Mouse (Mus musculus) retina, embryonic 14.5 days (tissue): ENCODE results near the gene Tmcc3.
"Not testable (repeated sequence)": the region's sequence is repeated elsewhere in the genome, so short reads cannot be mapped to it uniquely, and the experiment has no call there.

Experiments
- DNase-seq: peaks from one replicate; pipeline ENCODE4 v3.0.0-alpha.2; 2015; ENCODE audit warnings: low spot score

The Tmcc3 gene

DNA sequence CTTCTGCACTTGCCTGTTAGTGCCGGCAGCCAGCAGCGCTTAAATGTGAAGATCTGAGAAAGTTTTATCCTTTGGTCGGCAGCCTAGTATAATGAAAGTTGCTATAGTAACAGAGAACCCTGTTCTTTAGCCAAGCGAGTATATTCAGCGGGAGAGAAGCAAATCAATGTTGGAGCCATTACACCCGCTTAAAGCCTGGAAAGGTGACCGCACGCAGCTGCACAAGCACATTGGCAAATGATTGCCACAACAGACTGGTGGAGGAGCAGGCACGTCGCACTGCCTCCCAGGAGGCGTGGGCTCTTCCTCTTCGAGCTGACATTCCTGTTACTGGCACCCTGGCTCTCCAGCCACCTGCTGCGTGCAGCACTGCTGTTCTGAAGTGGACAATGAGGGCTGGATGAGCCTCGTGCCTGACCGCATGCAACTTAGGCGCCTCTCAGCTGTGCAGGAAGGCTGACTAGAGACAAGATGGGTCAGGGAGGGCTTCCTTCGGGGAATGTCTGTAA is 273.2 kb downstream of the Tmcc3 start:
- DNase-seq, result peak; percentile 45

DNA sequence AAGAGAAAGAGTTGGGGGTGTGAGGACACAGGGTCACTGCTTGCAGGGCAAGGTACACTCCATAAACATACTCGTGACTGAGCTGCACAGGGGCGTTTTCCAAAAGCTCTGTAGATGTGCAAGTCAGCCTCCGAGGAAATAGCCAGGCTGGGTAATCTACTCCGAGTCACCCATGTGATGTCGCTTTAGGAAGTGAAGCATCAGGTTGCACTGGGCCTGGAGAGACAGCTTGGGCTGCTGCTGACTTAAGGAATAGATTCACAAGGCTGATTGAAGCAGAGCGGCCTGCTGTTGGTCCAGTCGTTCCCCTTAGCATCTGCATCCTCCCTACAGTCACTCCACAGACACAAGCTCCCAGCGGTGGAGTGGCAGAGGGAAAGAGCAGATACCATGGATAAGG is 274.1 kb downstream of the Tmcc3 start:
- DNase-seq, result no peak

DNA sequence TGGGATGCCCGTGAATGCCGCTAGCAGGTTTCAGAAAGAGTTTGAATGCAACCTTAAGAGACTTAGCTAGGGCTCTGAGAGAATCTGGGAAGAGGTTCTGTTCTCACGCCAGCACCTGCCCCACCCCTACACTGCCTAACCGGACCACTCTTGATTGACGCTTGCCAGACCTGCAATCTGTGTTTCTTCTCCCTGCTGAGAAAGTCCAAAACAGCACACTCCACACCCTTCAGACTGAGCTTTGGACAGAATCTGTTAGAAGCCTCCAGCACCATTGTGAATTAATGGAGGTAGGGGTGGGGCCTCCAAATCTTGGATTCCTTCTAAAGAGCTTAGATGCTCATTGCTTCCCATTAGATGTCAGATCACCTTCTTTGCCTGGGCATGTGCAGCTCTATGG is 277.2 kb downstream of the Tmcc3 start:
- DNase-seq, result no peak

DNA sequence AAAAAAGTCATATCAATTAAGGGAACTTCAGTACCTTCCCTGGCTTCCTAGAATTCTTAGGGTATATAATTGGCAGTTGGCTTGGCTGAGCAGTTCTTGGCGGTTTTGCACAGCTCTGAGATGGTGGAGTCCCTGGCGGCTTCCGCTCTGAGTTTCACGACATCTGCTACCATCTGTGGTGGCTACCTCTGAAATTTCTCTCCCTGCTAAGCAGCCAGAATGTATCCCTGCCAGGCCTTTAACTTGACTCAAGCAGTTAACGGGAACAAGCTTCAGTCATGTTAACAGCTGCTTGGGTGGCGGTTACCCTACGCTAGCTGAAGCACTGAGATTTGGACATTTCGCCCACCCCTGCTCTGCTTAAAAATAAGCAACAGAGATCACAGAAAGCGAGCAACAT is 284.0 kb downstream of the Tmcc3 start:
- no peak for DNase-seq

DNA sequence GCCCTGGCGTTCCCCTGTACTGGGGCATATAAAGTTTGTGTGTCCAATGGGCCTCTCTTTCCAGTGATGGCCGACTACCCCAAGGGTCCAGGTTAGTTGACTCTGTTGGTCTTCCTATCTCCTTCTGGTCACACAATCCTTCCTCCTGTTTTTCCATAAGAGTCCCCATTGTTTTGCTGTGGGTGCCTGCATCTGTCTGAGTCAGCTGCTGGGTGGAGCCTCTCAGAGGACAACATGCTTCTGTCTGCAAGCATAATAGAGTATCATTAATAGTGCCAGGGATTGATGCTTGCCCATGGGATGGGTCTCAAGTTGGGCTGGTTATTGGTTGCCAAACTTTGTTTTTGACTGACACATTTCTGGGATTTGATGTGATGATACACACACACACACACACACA is 288.1 kb downstream of the Tmcc3 start:
- not testable (repeated sequence) for DNase-seq

DNA sequence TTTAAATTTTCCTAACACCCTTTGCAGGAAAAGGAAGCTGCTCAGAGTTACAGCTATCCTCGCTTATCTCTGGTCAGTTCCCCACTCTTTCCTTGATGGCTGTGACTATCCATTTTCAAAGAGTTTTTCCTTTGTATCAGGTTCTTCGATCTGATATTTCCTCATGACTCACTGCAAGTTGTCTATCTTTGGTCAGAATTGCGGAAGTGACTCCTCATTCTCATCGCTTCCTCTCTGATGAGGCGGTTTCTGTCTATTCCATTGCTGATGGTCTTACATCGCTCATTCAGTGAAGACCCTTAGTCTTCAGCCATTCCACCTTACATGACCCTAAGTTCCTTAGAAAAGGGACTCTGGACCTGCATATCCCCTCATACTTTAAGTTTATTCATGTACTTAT is 289.3 kb downstream of the Tmcc3 start:
- DNase-seq, result no peak

DNA sequence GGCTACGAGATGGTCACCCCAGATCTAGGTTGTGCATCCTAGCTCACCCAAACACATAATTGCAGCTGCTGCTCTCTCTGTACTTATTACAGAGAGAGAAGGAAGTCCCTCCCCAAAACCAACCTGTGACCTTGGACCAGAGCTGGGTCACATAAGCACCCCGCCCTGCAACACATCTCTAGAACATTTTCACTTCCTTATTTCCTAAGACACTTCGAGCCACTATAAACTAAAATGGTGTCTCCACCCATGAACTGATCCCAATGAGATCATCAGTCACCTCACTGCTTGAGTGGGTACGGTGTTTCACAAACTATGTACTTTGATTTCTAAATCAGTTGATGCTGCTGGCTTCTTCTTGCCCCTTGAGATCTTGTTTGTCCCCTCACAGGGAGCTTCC is 293.7 kb downstream of the Tmcc3 start:
- no peak for DNase-seq

DNA sequence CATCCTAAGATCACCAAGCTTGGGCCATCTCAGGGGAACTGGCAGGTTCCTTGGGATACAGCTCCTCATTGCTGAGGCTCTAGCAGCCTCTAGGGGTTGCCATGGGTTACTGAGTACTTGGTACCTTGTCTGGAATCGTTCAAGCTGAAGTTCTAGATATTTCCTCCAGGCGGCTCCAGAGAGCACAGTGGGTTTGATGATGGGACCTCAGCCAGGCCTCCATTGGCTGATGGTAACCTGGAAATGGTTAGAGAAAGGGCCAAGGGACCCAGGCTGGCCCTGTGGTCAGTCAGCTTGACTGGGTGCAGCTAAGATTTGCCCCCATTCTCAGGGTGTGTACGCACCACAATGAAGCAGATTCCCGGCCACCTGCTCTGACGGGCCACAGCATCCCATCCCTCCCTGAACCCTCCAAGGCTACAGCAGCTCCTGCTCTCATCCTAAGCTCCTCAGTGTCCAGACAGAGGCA is 297.6 kb downstream of the Tmcc3 start:
- peak; percentile 89 for DNase-seq

DNA sequence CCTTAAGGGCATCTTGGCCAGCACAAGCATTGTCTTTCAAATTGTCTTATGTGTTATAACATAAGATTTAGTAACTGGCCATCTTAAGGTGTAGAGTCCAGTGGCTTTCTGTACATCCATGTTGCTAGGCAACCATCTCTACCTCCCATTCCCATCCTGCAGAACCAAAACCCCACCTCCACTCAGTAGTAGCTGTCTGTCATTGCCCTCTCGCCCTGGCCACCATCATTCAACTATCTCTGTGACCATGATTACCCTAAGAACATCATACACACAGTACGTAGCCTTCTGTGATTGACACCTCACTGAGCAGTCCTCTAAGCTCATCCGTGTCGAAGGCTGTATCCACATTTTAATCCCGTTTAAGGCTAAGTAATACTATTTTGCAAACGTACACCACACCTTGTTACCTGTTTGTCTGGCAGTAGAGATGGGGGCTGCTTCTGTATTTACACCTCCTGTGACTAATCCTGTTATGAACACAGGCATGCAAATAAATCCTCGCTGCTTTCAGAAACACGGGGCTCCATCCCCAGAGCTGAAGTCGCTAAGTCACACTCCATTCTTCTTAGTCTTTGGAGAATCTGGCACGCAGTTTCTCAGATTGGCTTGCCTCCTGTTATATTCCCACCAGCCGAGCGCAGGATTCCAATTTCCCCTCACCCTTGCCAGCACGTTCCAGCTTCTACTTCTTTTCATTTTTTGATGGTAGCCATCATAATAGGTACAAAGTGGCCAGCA is 299.6 kb downstream of the Tmcc3 start:
- no peak for DNase-seq

DNA sequence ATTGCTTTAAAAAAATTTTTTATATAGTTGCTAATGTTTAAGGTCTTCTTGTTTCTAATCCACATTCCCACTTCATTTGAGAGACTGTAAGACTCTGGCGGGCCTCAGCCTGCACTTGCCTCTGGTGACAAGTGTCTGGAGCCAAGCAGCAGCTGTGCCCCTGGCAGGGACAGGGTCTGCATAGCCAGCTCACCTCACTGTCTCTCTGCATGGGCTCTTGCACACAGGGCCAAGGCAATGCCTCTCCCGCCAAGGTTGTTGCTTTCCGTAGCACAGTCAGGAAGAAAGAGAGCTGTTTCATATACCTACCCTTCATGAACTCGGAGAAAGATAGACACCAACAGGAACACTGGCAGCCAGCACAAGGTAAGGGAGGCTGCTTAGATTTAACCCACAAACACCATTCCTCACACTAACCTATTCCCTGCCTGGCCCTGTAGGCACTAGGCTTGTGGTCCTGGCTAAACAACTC is 300.3 kb downstream of the Tmcc3 start:
- DNase-seq, result no peak

DNA sequence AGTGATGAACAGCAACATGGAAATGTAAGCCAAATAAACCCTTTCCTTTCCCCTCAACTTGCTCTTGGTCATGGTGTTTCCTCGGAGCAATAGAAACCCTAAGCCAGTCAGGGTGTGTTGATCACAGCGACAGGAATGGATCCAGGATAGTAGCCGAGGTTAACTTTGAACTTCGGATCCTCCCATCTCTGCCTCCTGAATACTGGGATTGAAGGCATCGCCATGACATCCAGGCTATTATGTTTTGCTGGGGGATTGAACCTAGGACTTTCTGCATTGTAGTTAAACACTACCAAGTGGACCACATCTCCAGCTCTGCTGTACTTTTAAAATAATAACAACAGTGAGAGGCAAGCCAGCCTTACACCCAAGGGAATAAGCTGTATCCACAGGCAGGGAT is 307.8 kb downstream of the Tmcc3 start:
- DNase-seq, result no peak

DNA sequence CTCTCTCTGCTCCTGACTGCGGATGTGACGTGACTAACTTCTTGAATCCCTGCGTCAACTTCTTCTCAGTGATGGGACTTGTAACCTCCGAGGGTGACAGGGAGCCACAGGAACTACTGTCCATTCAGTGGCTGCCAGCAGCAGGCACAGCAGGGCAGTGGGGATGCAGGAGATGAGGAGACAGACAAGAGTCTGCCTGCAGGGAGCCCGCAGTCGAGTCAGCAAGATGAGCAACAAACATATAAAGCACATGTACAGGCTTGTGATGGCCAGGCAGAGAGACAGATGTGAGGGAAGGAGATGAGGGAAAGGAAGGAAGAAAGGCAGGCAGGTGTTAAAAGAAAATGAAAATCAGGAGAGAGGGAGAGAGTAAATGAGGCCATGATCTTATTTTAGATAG is 308.8 kb downstream of the Tmcc3 start:
- DNase-seq, result no peak

DNA sequence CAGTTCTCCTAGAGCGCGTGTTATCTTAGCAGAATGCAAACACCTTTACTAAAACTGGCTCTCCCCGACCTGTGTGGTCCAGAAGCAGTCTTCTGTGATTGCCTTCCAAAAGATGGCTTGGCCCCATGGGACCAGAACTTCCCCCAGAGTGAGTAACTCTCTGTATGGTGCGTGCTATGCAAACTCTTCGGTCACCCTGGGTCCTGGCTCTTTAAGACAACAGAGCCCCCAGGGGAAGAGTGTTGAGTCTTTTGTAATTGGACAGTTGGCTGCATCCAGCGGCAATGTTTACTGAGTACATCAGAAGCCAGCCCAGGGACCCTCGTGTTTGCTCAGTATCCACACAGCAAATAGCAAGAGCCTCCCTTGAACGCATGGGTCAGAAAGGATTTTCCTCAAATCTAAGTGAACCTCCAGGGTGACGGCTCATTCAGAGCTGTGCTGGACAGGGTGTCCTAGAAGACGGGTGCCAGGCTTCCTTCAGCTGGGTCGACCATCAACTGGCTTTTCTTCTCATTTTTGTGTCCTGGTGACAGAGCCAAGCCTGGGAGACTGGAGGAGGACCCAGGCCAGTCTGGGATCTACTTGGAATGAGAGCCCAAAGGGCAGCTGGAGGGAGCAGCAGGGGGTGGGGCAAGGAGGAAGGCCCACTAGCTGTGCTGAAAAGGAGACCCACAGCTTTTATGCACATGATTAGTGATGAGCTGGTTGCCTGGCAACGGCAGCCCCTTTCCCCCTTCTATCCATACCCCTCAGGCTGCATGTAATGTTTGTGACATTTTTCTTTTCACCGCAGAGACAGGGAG is 309.9 kb downstream of the Tmcc3 start:
- DNase-seq, result peak; percentile 83

DNA sequence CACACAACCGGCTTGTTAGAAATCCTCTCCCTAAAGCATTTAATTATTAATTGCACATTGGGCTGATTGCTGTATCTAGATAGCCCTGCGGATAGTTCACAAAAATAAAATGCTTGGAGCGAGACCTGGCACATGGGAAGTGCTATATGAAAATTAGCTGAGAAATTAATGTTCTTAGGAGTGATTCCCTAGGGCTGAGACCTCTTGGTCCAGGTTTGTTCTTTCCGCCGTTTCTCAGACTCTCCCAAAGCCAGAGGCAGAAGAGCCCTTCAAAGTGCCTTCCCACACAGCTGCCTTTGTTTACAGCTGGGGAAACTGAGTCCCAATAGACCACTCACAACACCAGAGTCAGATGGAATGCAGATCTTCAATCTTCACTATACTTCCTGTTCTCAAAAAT is 310.5 kb downstream of the Tmcc3 start:
- no peak for DNase-seq

DNA sequence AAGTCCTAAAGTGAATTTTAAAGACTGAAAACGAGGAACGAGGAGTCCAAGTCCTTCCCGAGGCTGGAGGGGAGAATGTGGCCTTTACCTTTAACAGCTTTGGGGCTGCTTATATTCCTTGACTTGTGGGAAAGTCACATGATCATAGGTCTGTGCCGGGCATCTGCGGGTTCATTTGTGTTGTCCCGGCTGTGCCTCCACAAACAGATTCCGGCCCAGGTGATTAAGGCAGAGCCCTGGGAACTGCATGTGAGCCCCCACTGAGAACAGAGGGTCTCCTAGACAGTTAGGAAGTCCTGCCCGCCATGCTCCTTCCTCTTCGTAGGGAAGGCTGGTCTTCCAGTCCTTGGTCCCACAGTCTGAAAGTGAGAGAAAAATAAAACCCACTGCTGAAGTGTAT is 311.1 kb downstream of the Tmcc3 start:
- no peak for DNase-seq

DNA sequence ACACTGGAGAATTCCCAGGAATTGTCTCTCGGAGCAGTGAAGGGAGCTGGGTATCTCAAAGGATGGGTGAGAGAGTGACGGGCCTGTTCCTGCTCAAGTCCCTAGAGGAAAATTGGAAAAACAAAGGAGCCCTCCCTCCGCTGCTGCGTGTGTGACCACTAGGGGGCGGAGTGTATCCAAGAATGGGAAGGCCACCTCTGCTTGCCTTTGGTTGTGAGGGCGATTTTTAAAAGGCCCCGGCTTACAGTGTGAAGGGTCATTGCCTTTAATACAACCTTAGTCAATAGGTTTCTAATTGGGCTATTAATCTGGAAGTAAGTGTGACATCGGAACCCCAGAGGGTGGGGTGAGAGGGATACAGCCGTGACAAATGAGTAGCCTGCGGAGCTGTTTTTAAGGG is 311.9 kb downstream of the Tmcc3 start:
- DNase-seq, result peak; percentile 96

DNA sequence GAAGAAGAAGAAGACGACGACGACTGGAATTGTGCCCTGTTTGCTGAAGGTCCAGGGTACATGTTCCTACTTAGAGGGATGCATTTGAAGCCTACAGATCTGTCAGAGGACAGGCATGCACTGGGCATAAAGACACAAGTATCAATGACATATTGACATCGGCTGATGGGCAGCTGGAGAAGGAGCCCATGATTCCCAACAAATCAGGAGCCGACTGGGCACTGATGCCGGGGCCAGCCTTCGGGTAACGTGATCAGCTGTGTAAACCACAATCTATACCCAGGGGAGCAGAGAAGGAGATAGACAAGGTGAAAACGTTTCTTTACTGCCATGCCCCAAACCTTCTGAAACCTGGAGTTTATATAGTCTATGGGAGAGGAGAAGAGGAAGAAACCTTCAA is 313.3 kb downstream of the Tmcc3 start:
- no peak for DNase-seq

DNA sequence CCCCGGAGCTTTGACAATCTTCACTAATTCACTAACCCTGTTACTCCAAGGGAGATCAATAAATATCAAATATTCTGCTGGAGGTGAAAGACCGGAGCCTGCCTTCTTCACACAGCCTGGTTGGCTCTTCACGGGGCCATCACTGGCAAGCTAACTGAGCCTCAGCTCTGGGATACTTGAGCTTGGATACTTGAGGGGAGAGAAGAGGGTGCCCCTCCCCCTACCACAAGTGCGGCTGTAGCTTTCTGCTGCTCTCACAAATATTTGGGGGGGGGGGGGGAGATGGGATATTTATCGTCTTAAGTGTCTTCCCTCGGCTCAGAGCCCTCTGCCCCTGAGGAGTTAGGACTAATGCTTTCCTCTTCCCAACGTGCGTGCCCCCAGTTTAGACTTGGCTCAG is 313.9 kb downstream of the Tmcc3 start:
- no peak for DNase-seq

DNA sequence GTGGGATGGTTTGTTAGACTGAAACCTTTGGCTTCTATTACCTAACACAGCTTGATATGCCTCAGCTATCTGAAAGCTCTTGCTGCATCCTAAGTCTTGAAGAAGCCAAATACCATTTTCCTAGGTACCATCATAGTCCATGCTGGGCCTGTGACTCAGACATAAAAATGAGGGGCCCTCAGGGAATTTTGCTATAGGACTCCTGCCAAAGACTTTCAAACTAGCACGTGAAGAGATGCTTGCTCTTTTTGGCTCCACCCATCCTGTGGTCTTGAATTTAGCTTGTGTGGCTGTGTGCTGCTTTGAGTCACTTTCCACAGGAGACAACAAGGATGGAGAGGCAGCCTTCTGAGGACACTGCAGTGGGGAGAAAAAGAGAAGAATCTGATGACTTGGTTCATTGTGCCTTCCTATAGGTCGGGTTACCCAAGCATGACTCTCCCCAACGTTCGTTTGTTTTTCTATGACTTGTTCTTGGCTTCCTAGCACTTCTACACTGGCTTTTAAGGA is 319.1 kb downstream of the Tmcc3 start:
- no peak for DNase-seq

DNA sequence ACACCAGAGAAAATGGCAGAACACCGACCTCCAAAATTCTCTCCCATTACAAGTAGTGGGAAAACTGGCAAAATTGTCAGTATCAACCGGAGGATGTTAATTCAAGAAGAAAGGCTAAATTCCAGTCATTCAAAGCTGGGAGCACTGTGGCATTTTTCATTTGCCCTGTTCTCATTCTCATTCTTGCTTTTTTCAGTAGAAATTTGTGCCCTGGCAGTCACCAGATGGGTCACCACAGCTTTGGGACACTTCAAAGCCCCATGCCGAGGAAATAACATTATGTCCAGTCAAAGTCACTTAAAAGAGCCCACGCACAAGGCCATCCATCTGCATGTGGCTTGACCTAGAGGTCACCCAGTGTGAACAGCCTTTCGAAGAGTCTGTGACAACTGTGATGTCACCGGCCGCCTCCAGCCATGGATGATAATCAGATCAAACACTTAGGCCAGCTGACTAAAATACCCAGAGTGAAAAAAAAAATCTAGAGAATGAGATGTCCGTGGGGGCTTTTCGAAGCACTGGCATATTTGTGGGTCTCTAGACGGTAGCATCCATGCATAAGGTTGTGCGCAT is 319.9 kb downstream of the Tmcc3 start:
- DNase-seq, result no peak

DNA sequence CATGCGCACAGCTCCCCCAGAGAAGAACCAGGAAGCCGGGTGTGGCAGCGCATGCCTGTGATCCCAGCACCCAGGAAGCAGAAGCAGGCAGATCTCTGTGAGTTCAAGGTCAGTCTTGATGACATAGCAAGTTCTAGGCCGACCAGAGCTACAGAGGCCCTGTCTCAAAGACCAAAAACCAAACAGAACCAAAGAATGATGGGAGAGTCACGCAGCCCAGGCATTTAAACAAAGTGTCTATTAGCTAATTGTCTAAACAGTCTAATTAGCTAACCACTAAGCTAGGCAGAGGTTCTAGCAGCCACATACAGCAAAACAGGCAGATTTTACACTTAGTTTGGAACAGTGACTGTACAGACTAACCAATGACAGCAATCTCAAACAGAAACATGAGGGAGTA is 320.5 kb downstream of the Tmcc3 start:
- DNase-seq, result no peak

DNA sequence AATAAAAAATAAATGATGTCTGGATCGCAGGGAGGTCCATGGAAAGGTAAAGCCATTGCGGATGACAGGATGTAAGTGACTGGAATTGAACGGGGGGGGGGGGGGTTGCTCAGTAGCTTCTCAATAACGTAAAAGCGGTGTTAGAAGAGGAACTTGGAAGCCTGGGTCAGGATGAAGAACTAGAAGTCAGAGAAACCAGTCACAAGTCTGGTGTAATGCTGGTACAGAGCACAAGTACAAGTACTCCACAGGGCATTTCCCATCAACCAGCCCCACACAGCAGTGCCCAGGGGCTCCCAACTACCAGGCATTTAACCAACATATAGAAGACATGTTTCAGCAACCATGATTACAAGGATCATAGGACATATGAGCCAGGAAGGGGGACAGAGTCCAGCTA is 326.9 kb downstream of the Tmcc3 start:
- DNase-seq, result no peak

DNA sequence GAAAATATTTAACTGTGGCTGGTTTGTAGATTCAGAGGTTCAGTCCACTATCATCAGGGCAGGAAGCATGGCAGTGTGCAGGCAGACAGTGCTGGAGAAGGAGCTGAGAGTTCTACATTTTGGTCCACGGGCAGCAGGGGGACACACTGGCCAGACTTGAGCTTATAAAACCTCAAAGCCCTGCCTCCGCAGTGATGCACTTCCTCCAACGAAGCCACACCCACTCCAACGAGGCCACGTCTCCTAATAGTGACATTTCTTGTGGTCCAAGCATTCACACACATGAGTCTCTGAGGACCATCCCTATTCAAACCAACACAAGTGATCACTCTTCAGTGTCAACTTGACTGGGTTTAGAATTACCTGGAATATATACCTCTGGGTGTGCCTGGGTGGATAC is 327.5 kb downstream of the Tmcc3 start:
- no peak for DNase-seq
